Mouse (Mus musculus) v-Abl transformed pro-B cells (cell line): ENCODE measurements around the gene Nudt19.

ENCODE experiments used
- in situ Hi-C, 2 experiments: fragments of 400-800 bp; cut with MboI; formaldehyde crosslinking; loops; one replicate each; pipeline ENCODE4 v1.15.1; 2025; ENCODE audit not compliant: unreplicated experiment in 2 of 2

Nudt19 gene

DNA sequence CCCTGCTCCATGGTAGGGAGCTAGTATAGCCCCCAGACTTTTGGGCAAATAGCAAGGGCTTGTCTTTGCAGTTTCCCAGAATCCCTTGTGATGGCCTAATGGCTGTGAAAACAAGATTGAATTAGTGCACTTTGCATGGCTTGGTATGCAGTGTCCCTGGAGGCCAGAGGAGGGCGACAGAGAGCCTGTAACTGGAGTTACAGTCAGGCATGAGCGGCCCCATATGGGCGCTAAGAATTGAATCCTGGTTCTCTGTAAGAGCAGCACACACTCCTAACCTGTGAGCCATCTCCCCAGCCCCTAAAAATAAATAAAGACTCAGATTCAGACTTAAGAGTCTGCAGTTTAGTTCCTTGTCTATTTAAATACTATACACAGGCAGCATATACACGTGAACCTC, 23.7 kb upstream of the Nudt19 start:
- in situ Hi-C loops = loop anchor here in 1 of 2 experiments (10.0 to 25.0 kb wide), 2 partner anchors 1175 to 1343 kb away; partner anchors contain the start of gene Gpi1

DNA sequence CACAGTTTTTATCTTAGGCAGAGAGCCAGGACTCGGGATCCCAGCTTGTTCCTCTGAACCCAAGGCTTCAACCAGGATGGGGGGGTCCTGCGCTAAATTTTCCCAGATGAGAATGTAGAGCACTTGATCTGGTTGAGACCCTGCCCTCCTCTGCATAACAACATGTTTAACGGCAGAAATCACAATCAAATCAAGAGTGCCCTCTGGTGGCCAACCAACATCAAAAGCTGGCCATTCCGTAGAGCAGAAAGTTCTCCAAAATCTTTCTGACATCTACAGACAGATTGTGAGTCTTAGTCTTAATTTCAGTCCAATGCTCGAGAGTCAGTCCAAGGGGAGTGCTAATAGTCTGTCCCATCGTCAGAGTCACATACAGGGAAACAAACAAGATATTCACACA, 14.8 kb upstream of the Nudt19 start:
- in situ Hi-C loops = loop anchor here (10.0 to 25.0 kb wide), 2 partner anchors 534 to 1166 kb away; no protein-coding TSS in a partner anchor

DNA sequence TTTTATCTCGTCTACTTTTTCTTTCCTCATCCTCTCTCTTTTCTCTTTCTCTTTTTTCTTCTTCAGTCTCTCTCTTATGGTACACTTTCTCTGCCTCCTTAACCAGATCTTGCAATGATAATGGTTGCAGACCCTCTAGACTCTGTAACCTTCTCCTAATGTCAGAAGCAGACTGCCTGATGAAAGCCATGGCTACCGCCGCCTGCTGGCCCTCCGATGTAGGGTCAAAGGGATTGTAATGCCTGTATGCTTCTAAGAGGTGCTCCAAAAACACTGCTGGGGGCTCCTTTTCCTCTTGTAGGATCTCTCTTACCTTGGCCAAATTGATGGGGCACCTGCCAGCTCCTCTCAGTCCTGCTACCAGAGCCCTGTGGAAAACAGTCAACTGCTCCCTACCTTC, 13.6 kb upstream of the Nudt19 start:
- in situ Hi-C loops = loop anchor here (5.0 to 25.0 kb wide), 3 partner anchors 532 to 1165 kb away; no protein-coding TSS in a partner anchor

DNA sequence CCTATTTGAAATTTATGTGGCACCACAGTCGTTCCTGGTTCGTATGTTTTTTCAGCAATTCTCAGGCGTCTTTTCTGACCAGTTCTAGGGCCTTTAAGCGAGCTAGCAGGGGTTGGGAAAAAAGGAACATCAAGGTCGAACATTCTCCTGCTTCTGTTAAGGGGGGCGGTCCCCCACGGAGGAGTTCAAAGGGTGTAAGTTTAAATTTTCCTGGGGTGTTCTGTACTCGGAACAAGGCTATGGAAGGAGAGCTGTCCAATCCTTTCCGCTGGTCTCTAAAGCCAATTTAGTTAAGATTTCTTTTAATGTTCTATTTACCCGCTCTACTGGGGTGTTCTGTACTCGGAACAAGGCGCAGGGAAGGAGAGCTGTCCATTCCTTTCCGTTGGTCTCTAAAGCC, 9.9 kb upstream of the Nudt19 start:
- in situ Hi-C loops = loop anchor here (5.0 to 25.0 kb wide), 2 partner anchors 529 to 539 kb away; no protein-coding TSS in a partner anchor

DNA sequence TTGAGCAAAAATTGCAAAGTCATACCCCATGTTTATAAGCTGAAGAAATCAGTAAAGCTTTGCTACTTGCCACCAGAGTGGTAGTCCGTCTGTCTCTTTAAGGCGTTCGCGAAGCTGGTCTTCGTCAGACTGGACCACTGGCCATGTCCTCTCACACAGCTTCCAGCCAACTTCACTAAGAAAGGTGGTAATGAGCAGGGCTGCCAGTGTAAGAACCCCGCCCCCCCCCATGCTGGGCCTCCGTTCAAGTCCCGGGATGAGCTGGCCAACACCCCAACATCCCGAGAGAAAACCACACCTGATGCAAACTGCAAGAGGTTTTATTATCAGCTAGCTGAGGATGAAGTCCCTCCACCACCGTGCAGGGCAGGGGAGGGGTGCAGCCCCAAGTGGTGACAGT, 8.8 kb upstream of the Nudt19 start:
- in situ Hi-C loops = loop anchor here (5.0 to 25.0 kb wide), 2 partner anchors 528 to 538 kb away; no protein-coding TSS in a partner anchor

DNA sequence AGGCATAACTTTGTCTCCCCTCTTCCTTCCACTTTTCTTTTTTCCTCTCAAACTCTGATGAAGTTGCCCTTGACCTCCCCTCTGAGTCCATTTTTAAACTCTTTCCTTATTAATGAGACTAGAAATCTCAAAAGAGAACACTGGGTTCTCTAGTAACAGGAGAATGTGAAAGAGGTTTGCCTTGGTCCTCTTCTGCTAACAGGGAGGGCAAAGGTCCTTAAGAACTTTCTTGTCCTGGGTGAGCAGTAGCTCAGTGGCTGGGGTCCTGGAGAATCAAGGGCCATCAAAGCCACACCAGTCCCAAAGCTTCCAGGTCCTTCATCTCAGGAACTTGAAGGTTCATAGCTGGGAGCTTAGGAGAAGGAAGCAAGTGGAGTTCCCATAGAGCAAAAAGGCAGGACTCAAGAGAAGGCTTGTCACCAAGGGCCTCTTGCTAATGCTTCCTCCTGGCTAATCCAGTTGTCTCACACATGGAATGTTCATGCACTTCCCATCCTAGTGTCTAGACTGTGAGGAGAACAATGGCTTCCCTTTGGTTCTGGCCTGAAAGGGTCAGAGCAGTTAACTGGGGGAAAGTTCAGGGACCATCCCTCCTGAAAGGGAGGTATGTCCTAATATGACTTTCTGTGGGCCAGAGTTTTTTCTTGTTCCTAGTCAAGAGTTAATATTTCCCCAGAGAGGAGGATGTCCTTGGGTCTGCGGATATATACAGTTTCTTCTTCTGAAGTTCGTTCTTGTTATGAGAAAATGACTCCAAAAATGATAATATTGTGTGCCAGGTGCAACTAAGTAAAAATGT, 8.2 kb upstream of the Nudt19 start:
- in situ Hi-C loops = loop anchor here in 1 of 2 experiments (25.0 kb wide), 1 partner anchor 527 kb away; no protein-coding TSS in a partner anchor

DNA sequence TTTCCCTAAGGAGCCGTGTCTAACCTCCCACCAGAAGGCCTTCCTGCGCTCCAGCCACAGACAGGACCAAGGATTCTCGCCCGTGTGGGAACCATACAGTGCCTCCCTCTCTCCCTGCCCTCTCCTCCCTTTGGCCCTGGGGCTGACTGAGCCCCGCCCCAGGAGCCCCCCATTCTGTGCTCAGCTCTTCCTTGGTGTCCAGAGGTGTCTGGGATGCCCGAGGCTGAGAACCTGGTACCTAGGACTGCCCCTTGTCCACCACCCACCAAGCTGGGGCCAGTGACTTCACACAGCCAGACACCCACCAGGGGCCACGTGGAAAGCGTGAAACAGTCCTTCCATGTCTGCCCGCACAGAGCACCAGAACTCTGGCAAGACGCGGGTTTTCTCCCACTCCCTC, 7.0 kb upstream of the Nudt19 start:
- in situ Hi-C loops = loop anchor here in 1 of 2 experiments (25.0 kb wide), 1 partner anchor 526 kb away; no protein-coding TSS in a partner anchor

DNA sequence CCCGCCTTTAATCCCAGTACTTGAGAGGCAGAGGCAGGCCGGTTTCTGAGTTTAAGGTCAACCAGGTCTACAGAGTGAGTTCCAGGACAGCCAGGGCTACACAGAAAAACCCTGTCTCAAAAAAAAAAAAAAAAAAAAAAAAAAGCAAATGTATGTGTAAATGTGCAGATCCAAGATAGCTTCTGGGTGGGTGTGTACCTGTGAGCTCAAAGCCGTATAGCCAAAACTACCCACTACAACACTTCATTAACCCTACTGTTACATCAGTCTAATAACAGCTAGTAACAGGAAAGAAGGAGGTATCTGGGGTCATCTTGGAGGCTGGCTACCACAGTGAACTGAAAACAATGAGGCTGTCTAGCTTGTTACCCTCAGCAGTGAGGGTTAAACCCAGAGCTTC, 3.7 kb upstream of the Nudt19 start:
- in situ Hi-C loops = loop anchor here (5.0 to 25.0 kb wide), 5 partner anchors 82 to 1165 kb away; partner anchors contain the start of genes Cep89 (in 1 of the 2), Faap24 (in 1 of the 2), Lsm14a (in 1 of the 2) and Pdcd5 (in 1 of the 2)

DNA sequence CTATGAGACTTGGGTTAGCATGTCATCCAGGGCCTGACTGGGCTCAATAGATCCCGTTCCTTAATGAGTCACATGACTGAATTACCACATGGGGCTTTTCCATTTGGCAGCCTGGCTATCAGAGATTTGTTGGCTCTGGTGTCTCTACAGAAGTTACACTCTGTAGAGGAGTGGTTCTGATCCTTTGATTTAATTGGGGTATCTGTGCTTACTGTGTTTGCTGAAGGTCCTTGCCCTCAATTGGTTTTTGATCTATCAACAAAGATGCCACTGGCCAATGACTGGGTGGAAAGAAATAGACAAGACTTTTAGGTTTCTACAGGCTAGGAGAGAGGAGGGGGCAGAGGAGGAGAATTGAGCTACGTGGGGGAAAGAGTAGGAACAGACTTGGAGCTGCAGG, 2.6 kb upstream of the Nudt19 start:
- in situ Hi-C loops = loop anchor here (5.0 to 25.0 kb wide), 5 partner anchors 84 to 1164 kb away; partner anchors contain the start of genes Cep89 (in 1 of the 2), Faap24 (in 1 of the 2), Lsm14a (in 1 of the 2) and Pdcd5 (in 1 of the 2)

DNA sequence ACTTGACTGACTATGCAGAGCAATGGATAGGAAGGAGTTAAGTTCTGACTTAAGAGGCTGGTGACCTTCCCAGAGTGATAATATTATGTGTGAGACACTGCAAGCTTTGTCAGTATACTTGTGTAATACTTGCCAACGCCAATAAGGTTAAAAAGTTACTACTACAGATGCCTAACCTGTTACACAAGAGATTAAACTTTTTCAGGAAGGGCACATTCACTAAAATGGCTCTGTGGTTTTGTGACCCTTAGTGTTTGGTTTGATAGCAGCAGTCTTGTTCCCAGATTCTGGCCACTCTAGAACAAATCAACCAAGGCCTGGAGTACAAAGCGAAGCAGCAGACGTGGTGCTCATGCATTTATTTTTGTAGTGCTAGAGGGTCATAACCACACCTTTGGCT, 1.5 kb upstream of the Nudt19 start:
- in situ Hi-C loops = loop anchor here (5.0 to 25.0 kb wide), 5 partner anchors 85 to 1163 kb away; partner anchors contain the start of genes Cep89 (in 1 of the 2), Faap24 (in 1 of the 2), Lsm14a (in 1 of the 2) and Pdcd5 (in 1 of the 2)

DNA sequence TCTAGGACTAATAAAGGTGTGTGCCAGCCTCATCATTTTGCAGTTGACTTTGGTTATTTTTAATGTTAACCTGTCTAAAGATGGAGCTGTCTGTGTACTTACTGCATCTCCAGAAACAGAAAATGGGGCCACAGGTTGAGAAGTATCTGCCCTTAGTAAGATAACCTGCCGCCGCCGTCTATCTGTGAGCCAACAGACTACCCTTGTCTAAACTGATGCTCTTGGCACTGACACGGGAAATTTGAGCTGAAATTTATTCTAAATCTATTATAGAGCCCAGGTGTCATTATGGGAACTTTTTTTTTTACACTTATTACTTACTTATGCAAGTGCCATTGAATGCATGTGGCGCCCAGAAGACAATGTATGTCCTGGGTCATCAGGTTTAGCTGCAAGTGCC, 801 bp upstream of the Nudt19 start:
- in situ Hi-C loops = loop anchor here (5.0 to 25.0 kb wide), 5 partner anchors 85 to 1162 kb away; partner anchors contain the start of genes Cep89 (in 1 of the 2), Faap24 (in 1 of the 2), Lsm14a (in 1 of the 2) and Pdcd5 (in 1 of the 2)

DNA sequence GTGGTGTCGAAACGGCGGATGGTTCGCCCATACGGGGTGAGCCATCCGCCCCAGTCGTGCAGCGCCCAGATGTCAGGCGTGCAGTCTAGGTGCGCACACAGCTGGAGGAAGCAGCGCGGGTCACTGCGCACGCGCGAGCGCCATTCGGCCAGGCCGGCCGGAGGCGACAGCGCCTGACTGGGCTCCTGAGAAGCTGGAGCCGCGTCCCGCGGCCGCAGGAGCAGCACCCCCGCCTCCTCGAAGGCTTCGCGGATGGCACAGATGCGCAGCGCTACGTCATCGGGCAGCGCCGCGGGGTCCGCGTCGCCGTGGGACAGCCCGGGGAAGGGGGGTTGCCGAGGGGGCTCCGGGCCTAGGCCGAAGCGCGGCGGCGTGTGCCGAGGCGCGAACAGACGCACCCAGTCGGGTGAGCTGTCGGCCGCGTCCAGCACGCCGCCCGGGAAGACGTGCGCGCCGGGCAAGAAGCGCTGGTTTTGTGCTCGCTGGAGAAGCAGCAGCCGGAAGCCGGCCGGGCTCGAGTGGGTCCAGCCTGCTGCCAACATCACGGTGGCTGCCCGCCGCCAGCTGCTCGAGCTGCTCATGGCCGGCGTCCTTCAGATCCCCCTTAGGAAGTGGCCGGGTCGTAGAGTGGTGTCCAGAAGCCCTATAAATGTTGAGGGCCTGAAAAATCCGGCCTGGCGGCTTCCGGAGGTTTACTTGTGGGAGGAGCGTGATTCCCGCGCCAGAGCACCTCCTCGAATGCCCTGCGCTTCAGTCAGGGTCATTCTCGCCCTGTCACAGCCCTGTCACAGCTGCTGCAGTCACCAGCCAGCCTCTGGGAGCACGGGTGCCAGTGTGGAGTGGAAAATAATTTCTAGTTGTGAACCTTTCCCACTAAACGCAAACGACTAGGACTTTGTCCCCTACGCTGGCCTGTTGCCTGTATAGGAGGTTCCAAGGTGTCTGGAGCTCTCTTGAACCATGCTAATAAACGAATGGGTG, 590 bp downstream of the Nudt19 start:
- in situ Hi-C loops = loop anchor here (5.0 to 25.0 kb wide), 5 partner anchors 87 to 1161 kb away; partner anchors contain the start of genes Cep89 (in 1 of the 2), Faap24 (in 1 of the 2), Lsm14a (in 1 of the 2) and Pdcd5 (in 1 of the 2)

DNA sequence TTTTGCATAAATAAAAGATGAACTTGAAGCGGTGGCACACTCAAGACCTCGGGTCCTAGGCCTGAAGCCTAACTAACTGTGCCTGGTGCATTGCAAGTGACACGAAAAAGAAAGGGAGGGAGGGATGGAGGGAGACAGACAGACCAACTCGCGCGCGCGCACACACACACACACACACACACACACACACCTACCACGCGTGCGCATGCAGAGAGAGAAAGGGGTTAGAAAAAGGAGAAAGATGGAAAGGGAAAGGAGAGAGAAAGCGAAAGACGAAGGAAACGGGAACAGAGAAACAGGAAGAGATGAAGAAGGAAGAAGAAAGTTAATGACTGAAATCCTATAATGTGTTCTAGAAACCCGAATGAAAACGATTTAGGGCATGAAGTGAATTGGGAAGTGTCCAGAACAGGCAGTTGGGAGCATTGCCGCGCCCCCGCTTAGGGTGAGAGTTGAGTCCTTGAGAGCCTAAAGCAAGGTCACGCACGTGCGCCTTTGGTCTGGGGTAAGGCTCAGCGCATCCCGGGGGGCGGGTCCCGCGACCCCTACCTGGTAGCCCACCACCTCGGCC, 1.4 kb downstream of the Nudt19 start:
- in situ Hi-C loops = loop anchor here (5.0 to 25.0 kb wide), 5 partner anchors 88 to 1160 kb away; partner anchors contain the start of genes Cep89 (in 1 of the 2), Faap24 (in 1 of the 2), Lsm14a (in 1 of the 2) and Pdcd5 (in 1 of the 2)

DNA sequence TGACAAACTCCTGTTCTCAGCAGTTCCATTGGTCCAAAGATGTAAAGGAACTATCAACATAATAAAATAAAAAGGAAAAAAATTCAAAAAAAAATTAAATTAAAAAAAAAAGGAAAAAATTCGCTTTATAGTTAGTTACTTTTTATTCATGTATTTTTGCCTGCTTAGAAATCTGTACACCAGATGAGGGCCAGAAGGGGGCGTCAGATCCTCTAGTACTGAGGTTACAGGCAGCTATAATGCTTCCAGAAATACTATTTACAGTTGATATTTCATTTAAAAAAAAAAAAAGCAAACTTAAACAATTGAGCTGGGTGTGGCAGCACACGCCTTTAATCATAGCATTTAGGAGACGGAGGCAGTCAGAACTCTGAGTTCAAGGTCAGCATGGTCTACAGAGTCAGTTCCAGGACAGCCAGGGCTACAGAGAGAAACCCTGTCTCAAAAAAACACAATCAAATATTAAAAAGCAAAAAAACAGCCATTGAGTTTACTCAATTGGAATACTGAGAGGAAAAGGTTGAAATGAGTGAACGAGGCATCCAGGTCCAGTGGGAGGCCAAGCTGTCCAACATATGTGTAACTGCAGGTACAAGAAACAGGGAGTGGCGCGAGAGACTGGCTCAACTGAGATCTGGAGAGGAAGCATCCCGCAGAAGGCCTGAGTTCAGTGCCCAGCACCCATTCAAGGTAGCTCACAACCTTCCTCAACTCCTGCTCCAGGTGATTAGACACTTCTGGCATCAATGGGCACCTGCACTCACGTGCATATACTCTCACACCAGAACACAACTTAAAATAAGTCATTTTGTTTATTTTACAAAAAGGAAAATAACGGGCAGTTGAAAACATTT, 2.1 kb downstream of the Nudt19 start:
- in situ Hi-C loops = loop anchor here in 1 of 2 experiments (10.0 to 25.0 kb wide), 4 partner anchors 91 to 1159 kb away; partner anchors contain the start of genes Cep89, Faap24, Lsm14a and Pdcd5

DNA sequence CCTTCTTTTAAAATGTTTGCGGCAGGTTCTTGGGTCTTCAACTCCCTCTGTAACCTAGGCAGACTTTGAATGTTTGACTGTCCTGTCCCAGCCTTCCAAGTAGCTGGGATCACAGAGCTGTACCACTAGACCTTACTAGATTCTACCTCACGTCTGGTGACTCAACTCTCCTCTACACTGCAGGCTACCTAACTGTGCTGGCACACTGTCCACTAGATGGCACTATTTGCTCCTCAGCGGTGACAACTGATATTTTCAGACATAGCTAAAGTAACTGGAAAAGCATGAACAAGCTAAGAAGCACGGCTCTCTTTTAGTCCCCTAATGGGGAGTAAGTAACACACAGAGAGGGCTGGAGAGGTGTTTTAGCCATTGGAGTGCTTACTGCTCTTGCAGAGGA, 10.2 kb downstream of the Nudt19 start:
- in situ Hi-C loops = loop anchor here (10.0 to 25.0 kb wide), 2 partner anchors 151 to 1816 kb away; partner anchors contain the start of genes Cep89 (in 1 of the 2) and Faap24 (in 1 of the 2)

DNA sequence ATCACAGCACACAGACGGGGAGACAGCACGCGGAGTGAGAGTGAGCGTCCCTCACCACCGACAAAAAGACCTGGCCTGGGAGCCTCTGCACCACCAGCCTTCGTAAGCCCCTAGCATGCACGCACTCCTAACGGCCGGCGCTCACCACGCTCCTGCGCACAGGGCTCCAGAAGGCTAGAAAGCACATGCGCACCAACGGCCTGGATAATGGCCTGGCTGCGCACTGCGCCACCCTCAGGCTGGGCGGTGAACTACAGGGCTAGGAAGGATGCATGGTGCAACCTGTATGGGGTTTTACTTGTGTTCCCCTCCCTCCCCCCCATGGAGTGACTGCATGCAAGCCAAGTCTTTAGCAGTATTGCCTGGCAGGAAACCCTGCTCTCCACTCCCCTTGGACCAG, 18.5 kb downstream of the Nudt19 start, which contains the start of gene Tdrd12:
Gene Tdrd12 (minus strand): TSS at position 184 of the 400 bp plus-strand sequence.
- in situ Hi-C loops = loop anchor here in 1 of 2 experiments (25.0 kb wide), 1 partner anchor 1825 kb away; no protein-coding TSS in a partner anchor

DNA sequence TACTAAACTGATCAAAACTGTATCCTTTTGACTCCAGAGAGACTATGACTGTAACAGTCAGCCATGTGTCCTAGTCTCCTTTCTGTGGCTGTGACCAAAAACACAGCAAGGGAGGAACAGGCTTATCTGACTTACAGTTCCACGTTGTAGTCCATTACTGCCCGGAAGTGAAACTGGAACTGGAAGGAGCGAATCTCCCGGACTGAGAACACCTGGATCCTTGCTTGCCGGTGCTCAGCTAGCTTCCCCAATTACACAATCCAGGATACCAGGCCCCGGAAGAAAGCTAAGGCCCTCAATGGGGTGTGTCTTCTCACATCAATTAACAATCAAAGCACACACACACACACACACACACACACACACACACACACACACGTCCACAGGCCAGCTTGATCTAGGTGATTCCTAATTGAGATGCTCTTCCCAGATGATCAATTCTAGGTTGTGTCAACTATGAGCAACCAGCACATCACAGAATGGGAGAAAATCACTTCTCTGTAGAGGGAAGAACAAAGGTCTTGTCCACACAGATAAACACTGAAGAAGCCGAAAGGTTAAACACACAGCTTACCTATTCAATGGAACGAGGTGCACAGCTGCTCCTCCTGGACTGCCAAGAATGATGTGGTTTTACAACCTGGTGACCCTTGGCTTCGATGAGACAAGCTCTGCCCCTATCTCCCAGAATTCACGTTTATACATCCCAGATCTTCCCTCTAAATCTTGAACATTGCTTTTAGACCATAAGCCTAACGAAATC, 20.2 kb downstream of the Nudt19 start:
- in situ Hi-C loops = loop anchor here in 1 of 2 experiments (25.0 kb wide), 1 partner anchor 1826 kb away; no protein-coding TSS in a partner anchor
